Mouse (Mus musculus): ENCODE results near the gene Sf3a3.
"Not testable (repeated sequence)": the region's sequence is repeated elsewhere in the genome, so short reads cannot be mapped to it uniquely, and the experiment has no call there.

DNA sequence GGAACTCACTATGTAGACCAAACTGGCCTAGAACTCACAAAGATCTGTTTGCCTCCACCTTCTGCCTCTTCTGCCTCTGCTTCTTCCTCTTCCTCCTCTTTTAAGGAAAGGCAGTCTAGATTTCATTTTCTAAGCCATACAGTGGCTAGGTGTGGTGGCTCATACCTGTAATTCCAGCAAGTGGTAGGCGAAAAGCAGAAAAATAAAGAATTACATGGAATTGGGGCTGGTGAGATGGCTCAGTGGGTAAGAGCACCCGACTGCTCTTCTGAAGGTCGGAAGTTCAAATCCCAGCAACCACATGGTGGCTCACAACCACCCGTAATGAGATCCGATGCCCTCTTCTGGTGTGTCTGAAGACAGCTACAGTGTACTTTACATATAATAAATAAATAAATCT is 726 bp upstream of the Sf3a3 start:
- TF ChIP-seq ZNF384 (IDR thresholded peaks at IDR 0.05; ENCODE audit: low read depth, low read length); MAFK (IDR thresholded peaks at IDR 0.05; ENCODE audit: insufficient read depth, low read depth, low read length); CHD2 (IDR thresholded peaks at IDR 0.05; ENCODE audit: low read depth, low read length); HCFC1 (IDR thresholded peaks at IDR 0.05; ENCODE audit: borderline replicate concordance, insufficient read depth, low read length): not testable (repeated sequence)

All from ES-E14 (cell line).